Mouse (Mus musculus): ENCODE measurements at regions not wholly inside any gene's neighbourhood (a gene's known extent, or its start where the extent isn't known, plus 50 kb on each side); places are given as distances from the start of the nearest gene placed in this dataset.

DNA sequence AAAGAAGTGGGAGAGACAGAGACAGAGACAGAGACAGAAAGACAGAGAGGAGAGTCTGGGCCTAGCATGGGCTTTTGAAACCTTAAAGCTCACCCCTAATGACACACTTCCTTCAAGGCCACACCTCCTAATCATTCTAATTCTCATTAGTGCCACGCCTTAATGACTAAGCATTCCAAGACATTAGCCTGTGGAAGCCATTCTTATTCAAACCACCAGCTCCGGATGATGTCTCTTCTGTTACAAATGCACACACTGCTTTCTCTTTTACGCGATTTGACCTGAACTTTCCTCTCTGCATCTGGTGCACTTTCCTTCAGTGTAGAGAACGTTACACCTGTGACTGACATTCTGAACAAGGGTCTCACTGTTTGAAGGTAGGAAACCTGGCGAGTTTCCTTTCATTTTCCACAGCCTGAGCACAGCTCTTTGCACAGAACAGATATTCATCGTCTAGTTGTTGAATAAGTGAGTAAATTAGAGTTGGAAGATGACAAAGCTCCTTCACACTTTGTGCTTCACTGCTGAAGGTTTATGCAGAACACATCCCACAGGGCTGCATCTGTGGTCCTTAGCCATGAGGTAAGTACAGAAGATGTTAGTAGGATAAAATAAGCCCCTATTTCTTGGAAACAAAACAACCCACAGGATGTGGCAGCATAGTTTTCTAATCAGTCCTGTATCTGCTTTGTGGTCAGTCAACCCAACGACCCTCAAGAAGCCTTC is 116.8 kb downstream of the Faxc start:
- Histone ChIP-seq H3K9ac (no peak overlapping the region), H3K36me3 (no peaks in the 10 kb centered on the region), H3K4me3 (no peak overlapping the region), H3K9me3 (replicated peaks) (no peaks in the 10 kb centered on the region), H3K27ac (ENCODE audit: poor library complexity, severe bottlenecking) (no peak overlapping the region), H3K27me3 (replicated peaks) (no peaks in the 10 kb centered on the region), H3K4me2 (no peak overlapping the region), H3K4me1 (replicated peaks) (no peaks in the 10 kb centered on the region)
- ATAC-seq (ENCODE audit: insufficient number of reproducible peaks, low FRiP score), result no peak
- WGBS, result 67% methylated on average over 8 of the region's 8 CpGs

DNA sequence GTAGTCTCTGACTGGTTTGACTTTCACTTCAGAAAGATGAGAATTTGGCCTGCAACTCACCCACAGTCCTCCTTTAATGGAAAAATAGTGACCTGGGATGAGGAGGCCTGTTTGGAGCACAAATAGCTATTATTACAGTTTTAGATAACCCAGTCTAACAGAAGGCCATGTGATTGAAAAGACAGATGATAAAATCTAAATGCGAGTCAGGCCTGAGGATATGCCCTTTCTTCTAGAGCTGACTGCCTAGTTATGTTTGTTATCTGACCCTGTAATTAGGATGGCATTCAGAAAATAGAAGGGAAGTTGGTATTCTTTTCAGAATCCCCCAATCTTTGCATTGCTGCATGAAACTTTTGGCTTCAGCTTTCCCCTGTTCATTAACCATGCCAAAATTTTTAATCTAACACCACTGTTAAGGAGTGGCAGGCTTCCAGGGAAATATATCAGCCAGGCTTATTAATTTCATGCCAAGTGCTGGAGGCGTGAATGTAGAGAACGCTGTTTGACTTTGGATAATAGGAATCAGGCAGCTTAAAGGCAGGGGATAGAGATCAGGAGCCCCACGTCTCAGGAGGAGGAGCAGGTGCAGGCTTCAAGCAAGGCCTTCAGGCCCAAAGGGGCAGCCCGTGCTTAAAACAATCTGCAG is 135.8 kb downstream of the Faxc start:
- WGBS, result 62% methylated on average over 5 of the region's 5 CpGs
- H3K9me3 ChIP-seq (replicated peaks), result no peaks in the 10 kb centered on the region

DNA sequence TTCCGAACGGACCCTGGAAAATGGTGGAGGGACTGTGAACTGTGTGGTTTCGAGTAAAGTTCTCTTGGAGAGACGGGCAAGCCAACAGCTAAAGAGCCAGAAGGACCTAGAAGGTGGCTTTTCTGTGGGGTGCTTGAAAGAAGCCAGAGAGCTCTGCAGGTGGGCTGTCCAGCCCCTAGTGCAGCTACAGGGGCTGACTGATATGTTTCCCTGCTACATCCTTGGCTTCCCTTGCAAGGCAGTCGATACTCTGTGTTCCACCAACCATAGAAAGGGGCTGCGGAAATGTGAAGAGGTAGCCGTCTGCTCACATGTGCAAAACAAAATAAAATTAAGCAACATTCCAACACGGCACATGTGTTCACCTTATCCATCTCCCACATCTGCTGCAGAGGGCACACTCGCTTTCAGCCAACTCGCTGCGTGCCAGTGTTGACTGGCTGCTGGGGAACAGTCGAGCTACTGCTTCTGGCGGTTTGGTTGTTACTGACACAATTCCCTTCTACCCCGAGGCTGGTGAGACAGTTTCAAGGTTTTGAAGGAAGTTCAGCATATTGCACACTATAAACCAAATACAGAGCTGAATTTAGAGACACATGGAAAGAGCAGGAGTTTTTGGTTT is 136.7 kb downstream of the Faxc start:
- Histone ChIP-seq H3K36me3 (no peaks in the 10 kb centered on the region), H3K27ac (ENCODE audit: poor library complexity, severe bottlenecking) (no peak overlapping the region), H3K4me3 (no peak overlapping the region), H3K9me3 (replicated peaks) (no peaks in the 10 kb centered on the region; the same call in 1 of the 2 replicates), H3K27me3 (replicated peaks) (no peaks in the 10 kb centered on the region), H3K9ac (no peak overlapping the region), H3K4me2 (no peak overlapping the region), H3K4me1 (replicated peaks) (no peaks in the 10 kb centered on the region)
- ATAC-seq (ENCODE audit: insufficient number of reproducible peaks, low FRiP score), result no peak
- 74% methylated on average over 14 of the region's 14 CpGs for WGBS

More for the DNA sequence above, 135.8 kb downstream of the Faxc start:
- Histone ChIP-seq H3K36me3 (no peaks in the 10 kb centered on the region), H3K27me3 (replicated peaks) (no peaks in the 10 kb centered on the region), H3K4me3 (no peak overlapping the region), H3K27ac (ENCODE audit: poor library complexity, severe bottlenecking) (no peak overlapping the region), H3K9ac (no peak overlapping the region), H3K4me1 (replicated peaks) (no peaks in the 10 kb centered on the region), H3K4me2 (no peak overlapping the region)
- ATAC-seq (ENCODE audit: insufficient number of reproducible peaks, low FRiP score), result no peak

DNA sequence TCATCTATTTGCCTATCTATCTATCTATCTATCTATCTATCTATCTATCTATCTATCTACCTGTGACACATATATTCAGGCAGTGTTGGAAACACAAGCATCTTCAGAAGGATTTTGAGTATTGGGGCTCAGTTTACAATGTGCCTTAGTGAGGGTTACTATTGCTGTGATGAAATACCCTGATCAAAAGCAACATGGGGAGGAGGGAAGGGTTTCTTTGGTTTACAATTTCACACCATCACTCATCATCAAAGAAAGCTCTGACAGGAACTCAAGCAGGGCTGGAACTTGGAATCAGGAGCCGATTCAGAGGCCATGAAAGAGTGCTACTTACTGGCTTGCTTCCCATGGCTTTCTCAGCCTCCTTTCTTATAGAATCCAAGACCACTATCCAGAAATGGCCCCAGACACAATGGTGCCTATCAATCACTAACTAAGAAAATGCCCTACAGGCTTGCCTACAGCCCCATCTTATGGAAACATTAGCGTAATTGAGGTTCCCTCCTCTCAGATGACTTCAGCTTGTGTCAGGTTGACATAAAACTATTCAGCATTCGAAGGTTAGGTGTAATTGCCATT is 157.2 kb downstream of the Faxc start:
- H3K36me3 ChIP-seq, result no peaks in the 10 kb centered on the region
- H3K27me3 ChIP-seq (replicated peaks), result no peaks in the 10 kb centered on the region
- no peak overlapping the region for H3K4me2 ChIP-seq
- ATAC-seq (ENCODE audit: insufficient number of reproducible peaks, low FRiP score), result no peak
- peaks cover 6% of the 10 kb centered on the region; the same call in 1 of the 2 replicates for H3K9me3 ChIP-seq (replicated peaks)
- no peak overlapping the region for H3K9ac ChIP-seq
- no peaks in the 10 kb centered on the region for H3K4me1 ChIP-seq (replicated peaks)
- H3K27ac ChIP-seq (ENCODE audit: poor library complexity, severe bottlenecking), result no peak overlapping the region
- 55% methylated on average over 3 of the region's 3 CpGs for WGBS
- H3K4me3 ChIP-seq, result no peak overlapping the region

DNA sequence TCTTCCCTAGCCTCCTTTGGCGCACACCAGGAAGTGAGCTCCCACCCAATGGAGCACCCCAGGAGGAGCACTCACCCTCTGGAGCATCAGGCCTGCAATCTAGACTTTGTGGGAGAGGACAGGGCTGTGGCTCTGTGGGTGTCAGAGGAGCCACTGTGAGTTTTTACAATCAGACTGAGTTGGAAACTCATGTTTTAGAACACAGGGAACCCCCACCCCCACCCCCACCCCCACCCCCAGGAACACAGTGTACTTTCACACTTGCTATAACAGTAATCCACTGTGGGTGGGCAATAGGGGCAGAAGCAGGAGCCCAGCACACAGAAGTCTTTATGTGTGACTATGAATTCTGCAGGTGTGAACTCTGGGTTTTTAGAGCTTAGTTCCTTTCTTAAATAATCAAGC is 158.5 kb downstream of the Faxc start:
- ATAC-seq (ENCODE audit: insufficient number of reproducible peaks, low FRiP score), result no peak
- no peak overlapping the region for H3K4me3 ChIP-seq
- H3K27ac ChIP-seq (ENCODE audit: poor library complexity, severe bottlenecking), result no peak overlapping the region
- H3K36me3 ChIP-seq, result no peaks in the 10 kb centered on the region
- H3K9ac ChIP-seq, result no peak overlapping the region
- no peak overlapping the region for H3K4me2 ChIP-seq
- H3K27me3 ChIP-seq (replicated peaks), result no peaks in the 10 kb centered on the region
- H3K9me3 ChIP-seq (replicated peaks), result no peaks in the 10 kb centered on the region
- 83% methylated on average over 1 of the region's 1 CpGs for WGBS
- H3K4me1 ChIP-seq (replicated peaks), result no peaks in the 10 kb centered on the region

DNA sequence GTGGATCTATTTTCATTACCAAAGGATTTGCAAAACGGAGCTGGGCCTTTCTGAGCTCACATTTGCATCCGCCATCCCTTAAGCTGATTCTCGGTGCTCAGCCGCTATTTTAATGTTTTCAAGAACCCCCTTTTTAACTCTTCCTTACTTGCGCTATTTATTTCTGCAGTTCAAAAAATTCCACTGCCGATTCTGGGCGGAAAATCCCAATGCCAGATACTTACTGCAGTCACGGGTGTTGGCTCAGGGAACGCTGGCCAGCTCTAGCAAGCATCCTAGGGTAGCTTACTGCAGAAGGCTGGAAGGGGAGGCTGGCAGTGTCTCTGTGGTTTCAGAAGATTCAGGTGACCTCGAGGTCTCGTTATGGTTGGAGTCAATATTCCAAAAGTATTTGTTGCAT is 159.4 kb downstream of the Faxc start:
- Histone ChIP-seq H3K27ac (ENCODE audit: poor library complexity, severe bottlenecking) (no peak overlapping the region), H3K4me2 (no peak overlapping the region), H3K36me3 (no peaks in the 10 kb centered on the region), H3K9me3 (replicated peaks) (no peaks in the 10 kb centered on the region), H3K27me3 (replicated peaks) (no peaks in the 10 kb centered on the region), H3K4me1 (replicated peaks) (no peaks in the 10 kb centered on the region), H3K9ac (no peak overlapping the region), H3K4me3 (no peak overlapping the region)
- 73% methylated on average over 11 of the region's 11 CpGs for WGBS
- no peak for ATAC-seq (ENCODE audit: insufficient number of reproducible peaks, low FRiP score)

DNA sequence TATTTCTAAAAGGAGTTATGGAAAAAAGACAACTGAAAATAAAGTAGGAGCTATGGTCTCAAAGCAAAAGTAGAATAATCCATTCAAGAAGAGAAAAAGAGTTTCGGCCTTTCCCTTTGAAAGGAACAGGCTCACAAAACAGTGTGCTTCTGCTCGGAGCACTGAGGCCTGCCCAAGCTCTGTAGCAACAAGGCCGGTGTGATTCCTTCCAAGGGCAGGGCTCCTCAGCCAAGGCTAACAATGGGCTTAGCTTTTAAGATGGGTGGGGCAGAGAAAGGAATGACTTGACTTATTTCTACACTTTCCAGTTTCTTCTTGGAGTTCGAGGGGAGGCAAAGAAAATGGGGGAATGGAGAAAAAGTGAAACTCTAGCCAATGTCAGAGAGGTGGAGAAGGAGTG is 161.4 kb downstream of the Faxc start:
- Histone ChIP-seq H3K4me3 (no peak overlapping the region), H3K9me3 (replicated peaks) (no peaks in the 10 kb centered on the region), H3K36me3 (no peaks in the 10 kb centered on the region), H3K4me2 (no peak overlapping the region), H3K27me3 (replicated peaks) (no peaks in the 10 kb centered on the region), H3K27ac (ENCODE audit: poor library complexity, severe bottlenecking) (no peak overlapping the region), H3K4me1 (replicated peaks) (no peaks in the 10 kb centered on the region), H3K9ac (no peak overlapping the region)
- WGBS, result 80% methylated on average over 4 of the region's 4 CpGs
- ATAC-seq (ENCODE audit: insufficient number of reproducible peaks, low FRiP score), result no peak

DNA sequence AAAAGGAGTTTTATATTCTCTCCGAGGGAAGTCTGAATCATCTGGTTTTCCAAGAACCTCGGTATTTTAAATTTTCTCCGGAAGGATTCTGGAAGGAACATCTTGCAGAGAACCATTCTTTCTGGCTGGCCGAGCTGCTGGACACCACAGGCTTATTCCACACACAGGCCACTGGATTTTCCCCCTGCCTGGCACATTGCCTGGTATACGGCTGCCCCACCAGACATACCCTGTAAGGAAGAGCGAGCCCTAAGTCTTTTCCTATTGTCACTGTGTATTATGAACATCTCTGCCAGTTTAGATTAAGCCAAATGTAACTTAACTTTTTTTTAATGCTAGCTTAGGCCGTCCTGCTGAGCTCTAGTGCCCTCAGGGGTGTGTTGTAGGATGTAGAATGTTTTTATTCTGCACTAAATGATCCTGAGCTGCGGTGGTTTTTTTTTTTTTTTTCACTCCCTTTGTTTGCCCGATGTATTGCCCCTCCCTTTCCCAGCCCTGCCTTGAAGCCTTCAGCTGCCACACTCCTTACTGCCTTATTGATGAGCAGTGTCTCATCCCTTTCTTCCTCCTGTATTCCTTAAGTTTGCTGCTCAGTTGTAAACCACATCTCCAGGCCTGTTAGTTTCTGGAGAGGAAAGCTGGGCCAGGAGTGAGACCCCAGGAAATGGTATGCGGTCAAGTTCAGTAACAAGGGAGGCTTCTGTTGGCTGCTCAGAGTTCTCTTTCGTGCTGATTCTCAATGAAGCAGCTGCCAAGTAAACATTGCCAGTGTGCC is 164.3 kb downstream of the Faxc start:
- 46% methylated on average over 11 of the region's 11 CpGs for WGBS
- H3K9ac ChIP-seq, result no peak overlapping the region
- H3K36me3 ChIP-seq, result no peaks in the 10 kb centered on the region
- H3K4me1 ChIP-seq (replicated peaks), result no peaks in the 10 kb centered on the region
- H3K4me3 ChIP-seq, result no peak overlapping the region
- no peak overlapping the region for H3K4me2 ChIP-seq
- no peaks in the 10 kb centered on the region for H3K27me3 ChIP-seq (replicated peaks)
- H3K27ac ChIP-seq (ENCODE audit: poor library complexity, severe bottlenecking), result no peak overlapping the region
- no peaks in the 10 kb centered on the region for H3K9me3 ChIP-seq (replicated peaks)
- no peak for ATAC-seq (ENCODE audit: insufficient number of reproducible peaks, low FRiP score)

DNA sequence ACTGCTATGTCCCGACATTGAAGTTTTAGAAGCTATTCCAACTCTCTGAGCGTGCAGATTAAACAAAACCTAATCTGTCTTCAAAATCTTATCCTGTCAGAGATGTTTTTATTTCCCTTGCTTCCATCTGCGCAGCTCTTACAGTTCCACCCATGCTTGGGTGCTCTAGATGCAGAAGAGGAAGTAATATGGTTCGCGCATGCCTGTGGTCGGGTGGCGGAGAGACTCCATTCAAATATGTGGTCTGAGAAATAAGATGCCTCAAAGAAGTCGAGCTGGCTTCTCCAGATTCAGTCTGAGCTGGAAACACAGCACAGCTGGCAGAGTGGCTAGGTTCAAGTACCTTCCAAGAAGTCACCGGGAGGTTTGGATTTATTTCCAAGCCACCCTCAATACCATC is 167.5 kb downstream of the Faxc start:
- Histone ChIP-seq H3K36me3 (no peaks in the 10 kb centered on the region), H3K27me3 (replicated peaks) (no peaks in the 10 kb centered on the region), H3K4me1 (replicated peaks) (no peaks in the 10 kb centered on the region), H3K4me2 (no peak overlapping the region), H3K9ac (no peak overlapping the region), H3K27ac (ENCODE audit: poor library complexity, severe bottlenecking) (no peak overlapping the region), H3K9me3 (replicated peaks) (no peaks in the 10 kb centered on the region), H3K4me3 (no peak overlapping the region)
- no peak for ATAC-seq (ENCODE audit: insufficient number of reproducible peaks, low FRiP score)
- 84% methylated on average over 9 of the region's 9 CpGs for WGBS

DNA sequence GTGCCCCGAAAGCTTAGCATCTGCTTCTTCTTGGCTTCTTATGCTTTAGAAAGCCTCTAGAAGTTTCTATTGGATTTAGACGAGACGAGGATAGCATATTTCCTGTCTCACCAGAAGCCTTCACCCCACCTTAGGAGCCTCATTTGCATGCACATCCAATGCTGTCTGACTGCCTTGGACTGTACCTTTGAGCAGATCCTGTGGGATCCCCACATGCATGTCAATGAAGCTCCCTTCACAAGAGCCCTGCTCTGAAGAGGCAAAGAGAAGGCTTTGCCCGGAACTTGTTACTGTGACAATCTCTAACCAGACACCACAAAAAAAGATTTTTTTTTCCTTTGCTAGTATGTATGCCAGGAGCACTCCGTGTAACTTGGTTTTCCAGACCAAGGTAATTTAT is 171.3 kb downstream of the Faxc start:
- Histone ChIP-seq H3K27me3 (replicated peaks) (no peaks in the 10 kb centered on the region), H3K36me3 (no peaks in the 10 kb centered on the region), H3K9me3 (replicated peaks) (no peaks in the 10 kb centered on the region), H3K27ac (ENCODE audit: poor library complexity, severe bottlenecking) (no peak overlapping the region), H3K4me1 (replicated peaks) (0 out of 2 replicates have a peak, but pooled peaks cover 6% of the 10 kb centered on the region), H3K4me3 (no peak overlapping the region), H3K9ac (no peak overlapping the region), H3K4me2 (no peak overlapping the region)
- no peak for ATAC-seq (ENCODE audit: insufficient number of reproducible peaks, low FRiP score)
- 71% methylated on average over 5 of the region's 5 CpGs for WGBS

All from heart, embryonic 12.5 days (tissue).